Comparison of ENCODE assay signal across 25 mouse cellular contexts in the genomic region with DNA sequence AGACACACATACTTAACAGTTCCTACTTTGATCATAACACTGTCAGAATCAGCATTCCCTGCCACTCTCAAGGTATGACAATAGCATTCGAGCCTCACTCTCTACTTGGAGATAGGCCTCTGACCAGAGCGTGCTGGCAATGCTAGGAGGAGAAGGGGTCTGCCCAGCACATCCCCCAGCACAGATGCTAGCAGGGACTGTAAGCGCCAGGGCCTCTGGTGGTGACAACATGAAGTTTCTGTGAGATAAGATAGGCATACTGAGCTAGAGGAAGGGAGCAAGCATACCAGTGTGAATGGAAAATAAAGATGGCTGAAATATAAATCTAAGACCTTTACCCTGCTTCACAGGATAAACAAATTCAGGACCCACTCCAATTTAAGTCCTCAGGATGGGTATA. TPM values are rescaled to one million over a fixed set of nuclear protein-coding genes. Genes with fewer than 3 reads are reported as not detected.
A peak's percentile ranks its signal among the peaks of the same experiment; 100 is the strongest.
DNase-seq lines count a peak whose midpoint lies in the region; ATAC-seq and TF ChIP-seq lines count a peak whose summit lies in the region.
"Had no signal": no experiment of that assay in that cellular context is flagged by ENCODE, and none has a peak within 500 bp of the region (broad histone marks: within the 10 kb centered on the region; RNA-seq: fewer than 3 reads in every experiment).

No protein-coding gene starts in this region.

- H3K79me2 ChIP-seq in heart, adult 2 months (replicated peaks; ENCODE audit: control insufficient read depth, insufficient read depth, low read length), result no peaks in the 10 kb centered on the region

- H3K36me3 ChIP-seq in heart, embryonic 14.5 days (ENCODE audit: control insufficient read depth, insufficient read depth, low read length), result peaks cover 45% of the 10 kb centered on the region
- no peaks in the 10 kb centered on the region; the same call in 1 of the 2 replicates for H3K36me3 ChIP-seq in heart, adult 2 months (ENCODE audit: control insufficient read depth, insufficient read depth, low read length)
- H3K36me3 ChIP-seq in liver, embryonic 14.5 days (replicated peaks; ENCODE audit: control insufficient read depth, insufficient read depth, low read depth), result peaks cover 26% of the 10 kb centered on the region
- peaks cover 37% of the 10 kb centered on the region for H3K36me3 ChIP-seq in midbrain, embryonic 13.5 days

- H3K4me1 ChIP-seq in heart, embryonic 14.5 days (ENCODE audit: control insufficient read depth in 2 of 2, insufficient read depth in 2 of 2, low read length in 2 of 2), result peaks cover 3 to 18% of the 10 kb centered on the region in 2 experiments
- H3K4me1 ChIP-seq in heart, adult 2 months (ENCODE audit: control insufficient read depth, insufficient read depth, low read length), result no peaks in the 10 kb centered on the region
- H3K4me1 ChIP-seq in liver, embryonic 14.5 days (replicated peaks; ENCODE audit: control insufficient read depth in 2 of 2, insufficient read depth in 2 of 2, low read length in 1 of 2), result peaks cover 17 to 19% of the 10 kb centered on the region in 2 experiments
- H3K4me1 ChIP-seq in midbrain, embryonic 13.5 days (replicated peaks), result no peaks in the 10 kb centered on the region
- H3K4me1 ChIP-seq: embryonic facial prominence, embryonic 12.5 days; limb, embryonic 12.5 days; neural tube, embryonic 12.5 days had no signal

- TF ChIP-seq POLR2A in heart, adult 2 months (IDR thresholded peaks at IDR 0.05; ENCODE audit: insufficient read depth, low read depth, low read length), result no peak

- peak overlapping the region; percentile 40 to 42; a peak in 3 of 4 replicates for H3K27ac ChIP-seq in heart, embryonic 14.5 days (replicated peaks in 1 of 2; ENCODE audit: control insufficient read depth in 1 of 2, insufficient read depth in 1 of 2, low read depth in 2 of 2, low read length in 2 of 2)
- H3K27ac ChIP-seq in heart, adult 2 months, result no peak overlapping the region
- peak overlapping the region; percentile 43 for H3K27ac ChIP-seq in liver, embryonic 14.5 days
- no peak overlapping the region for H3K27ac ChIP-seq in midbrain, embryonic 13.5 days
- H3K27ac ChIP-seq: embryonic facial prominence, embryonic 12.5 days; forebrain, embryonic 15.5 days; hindbrain, embryonic 14.5 days; kidney, postnatal 0 days; limb, embryonic 12.5 days; neural tube, embryonic 12.5 days had no signal

- ATAC-seq in heart, embryonic 14.5 days (ENCODE audit: insufficient number of reproducible peaks, insufficient read depth, low FRiP score, low read depth), result peak; percentile 82
- ATAC-seq in liver, embryonic 14.5 days (ENCODE audit: insufficient read depth), result peak; percentile 85
- no peak for ATAC-seq in midbrain, embryonic 13.5 days
- ATAC-seq: forebrain, embryonic 15.5 days had no signal

- H3K9ac ChIP-seq in heart, embryonic 14.5 days (ENCODE audit: low read length), result no peak overlapping the region
- no peak overlapping the region for H3K9ac ChIP-seq in heart, adult 2 months (ENCODE audit: low read depth, low read length)
- no peak overlapping the region for H3K9ac ChIP-seq in liver, embryonic 14.5 days (replicated peaks)
- H3K9ac ChIP-seq in midbrain, embryonic 13.5 days (replicated peaks), result no peak overlapping the region
- H3K9ac ChIP-seq: embryonic facial prominence, embryonic 12.5 days; forebrain, embryonic 15.5 days; hindbrain, embryonic 14.5 days; limb, embryonic 12.5 days; lung, embryonic 14.5 days; neural tube, embryonic 12.5 days had no signal

- intact Hi-C loops in heart, adult 2 months (cut with DNase I), result no loop called here

- H3K4me3 ChIP-seq in heart, embryonic 14.5 days (ENCODE audit: control insufficient read depth in 1 of 2, insufficient read depth in 1 of 2, low read depth in 1 of 2, low read length in 2 of 2), result no peak overlapping the region
- H3K4me3 ChIP-seq in heart, adult 2 months, result no peak overlapping the region
- no peak overlapping the region for H3K4me3 ChIP-seq in liver, embryonic 14.5 days (ENCODE audit: insufficient read depth in 1 of 2, low read depth in 2 of 2, low read length in 2 of 2)
- H3K4me3 ChIP-seq in midbrain, embryonic 13.5 days (replicated peaks), result no peak overlapping the region
- H3K4me3 ChIP-seq: embryonic facial prominence, embryonic 12.5 days; erythroblast, embryonic 14.5 days; forebrain, embryonic 15.5 days; limb, embryonic 12.5 days; neural tube, embryonic 12.5 days had no signal

- no peak for TF ChIP-seq EP300 in heart, adult 2 months (IDR thresholded peaks at IDR 0.05; ENCODE audit: insufficient read depth, low read depth, low read length)
- TF ChIP-seq EP300 in liver, embryonic 14.5 days (IDR thresholded peaks at IDR 0.05; ENCODE audit: low read depth), result peak; percentile 45; the same call in 1 of the 2 replicates

- no peaks in the 10 kb centered on the region for H3K27me3 ChIP-seq in heart, embryonic 14.5 days (ENCODE audit: control insufficient read depth, insufficient read depth, low read length)
- H3K27me3 ChIP-seq in heart, adult 2 months (ENCODE audit: control insufficient read depth, insufficient read depth, low read length), result no peaks in the 10 kb centered on the region
- no peaks in the 10 kb centered on the region for H3K27me3 ChIP-seq in liver, embryonic 14.5 days (ENCODE audit: control insufficient read depth, insufficient read depth, low read length)
- H3K27me3 ChIP-seq in midbrain, embryonic 13.5 days, result no peaks in the 10 kb centered on the region
- H3K27me3 ChIP-seq: embryonic facial prominence, embryonic 12.5 days; forebrain, embryonic 15.5 days; limb, embryonic 12.5 days; neural tube, embryonic 12.5 days had no signal

- no peak for TF ChIP-seq CTCF in heart, adult 2 months (IDR thresholded peaks at IDR 0.05)
- TF ChIP-seq CTCF in liver, embryonic 14.5 days (IDR thresholded peaks at IDR 0.05; ENCODE audit: low read depth), result peak; percentile 65

- no peak overlapping the region for H3K4me2 ChIP-seq in heart, embryonic 14.5 days (ENCODE audit: low read length)
- H3K4me2 ChIP-seq in liver, embryonic 14.5 days (ENCODE audit: low read depth), result peak overlapping the region; percentile 37
- no peak overlapping the region for H3K4me2 ChIP-seq in midbrain, embryonic 13.5 days (replicated peaks)
- H3K4me2 ChIP-seq: embryonic facial prominence, embryonic 12.5 days; forebrain, embryonic 15.5 days; hindbrain, embryonic 14.5 days; limb, embryonic 12.5 days; lung, embryonic 14.5 days; midbrain, embryonic 11.5 days; neural tube, embryonic 12.5 days had no signal

- no peak for DNase-seq in heart, adult 2 months
- peak; percentile 35 for DNase-seq in testis, postnatal 10 days (ENCODE audit: low spot score)
- no peak for DNase-seq in testis, postnatal 14 days (ENCODE audit: low spot score)
- no peak for DNase-seq in liver, embryonic 14.5 days (ENCODE audit: low read depth in 3 of 3, low spot score in 3 of 3)
- DNase-seq in kidney, postnatal 10 days, result no peak
- DNase-seq: cerebellum, adult 9-11 months; kidney, adult 18-20 months; lung, embryonic 14.5 days; lung, postnatal 36 days; right cerebral cortex, adult 18-20 months; thymus, postnatal 36 days had no signal

- WGBS in heart, embryonic 14.5 days, result 7% methylated on average over 3 of the region's 3 CpGs
- WGBS in heart, adult 2 months, result 49% methylated on average over 3 of the region's 3 CpGs
- 16% methylated on average over 3 of the region's 3 CpGs for WGBS in liver, embryonic 14.5 days (ENCODE audit: insufficient replicate concordance)
- WGBS in midbrain, embryonic 13.5 days, result 93% methylated on average over 3 of the region's 3 CpGs

- no peaks in the 10 kb centered on the region for H3K9me3 ChIP-seq in heart, embryonic 14.5 days (ENCODE audit: control insufficient read depth, low read length)
- H3K9me3 ChIP-seq in liver, embryonic 14.5 days (ENCODE audit: control insufficient read depth, low read length), result no peaks in the 10 kb centered on the region
- H3K9me3 ChIP-seq in midbrain, embryonic 13.5 days, result no peaks in the 10 kb centered on the region
- H3K9me3 ChIP-seq: embryonic facial prominence, embryonic 12.5 days; forebrain, embryonic 15.5 days; limb, embryonic 12.5 days; neural tube, embryonic 12.5 days had no signal

RNA-seq across cellular contexts. Expression of a gene that starts 12.7 kb away (rescaled TPM):
- 0.59 and 0.73 TPM in 2 replicates for polyA plus RNA-seq in heart, embryonic 14.5 days (2014; fragmentation: Nextera tagmentation; extraction: Ambion mirVana)
- under 1 TPM in 1 of 2 experiments, not detected in 1; 0.11 TPM for total RNA-seq in heart, adult 2 months (2021)
- polyA plus RNA-seq in heart, adult 2 months (2012; rRNA removed), result not detected in 2 replicates
- polyA plus RNA-seq in liver, embryonic 14.5 days (2012; rRNA removed), result 0.60 and 1.4 TPM in 2 replicates
- 1.8 and 2.5 TPM in 2 replicates for polyA plus RNA-seq in liver, embryonic 14.5 days (2014; fragmentation: Nextera tagmentation; extraction: Ambion mirVana)
- polyA plus RNA-seq in midbrain, embryonic 13.5 days (2015; fragmentation: Nextera tagmentation; extraction: Ambion mirVana), result 0.43 and 0.48 TPM in 2 replicates
- total RNA-seq: layer of hippocampus, adult 18-20 months; layer of hippocampus, postnatal 25 days; left cerebral cortex, postnatal 10 days had no signal

RNA-seq across cellular contexts. Expression of a gene that starts 18.8 kb away (rescaled TPM):
- polyA plus RNA-seq in heart, embryonic 14.5 days (2014; fragmentation: Nextera tagmentation; extraction: Ambion mirVana), result 15.3 and 20.3 TPM in 2 replicates
- total RNA-seq in heart, adult 2 months (2021), result 1 to 10 TPM; 4.1 to 4.6 TPM
- polyA plus RNA-seq in heart, adult 2 months (2012; rRNA removed), result 25.9 and 26.3 TPM in 2 replicates
- polyA plus RNA-seq in liver, embryonic 14.5 days (2012; rRNA removed), result 40.9 and 49.6 TPM in 2 replicates
- polyA plus RNA-seq in liver, embryonic 14.5 days (2014; fragmentation: Nextera tagmentation; extraction: Ambion mirVana), result 34.3 and 37.8 TPM in 2 replicates
- polyA plus RNA-seq in midbrain, embryonic 13.5 days (2015; fragmentation: Nextera tagmentation; extraction: Ambion mirVana), result 53.6 and 54.5 TPM in 2 replicates

RNA-seq across cellular contexts. Expression of a gene that starts 40.7 kb away (rescaled TPM):
- polyA plus RNA-seq in heart, embryonic 14.5 days (2014; fragmentation: Nextera tagmentation; extraction: Ambion mirVana), result 71.4 and 74.0 TPM in 2 replicates
- total RNA-seq in heart, adult 2 months (2021), result 10 to 100 TPM; 16.5 to 18.1 TPM
- polyA plus RNA-seq in heart, adult 2 months (2012; rRNA removed), result 7.5 and 18.7 TPM in 2 replicates
- 18.4 and 28.7 TPM in 2 replicates for polyA plus RNA-seq in liver, embryonic 14.5 days (2012; rRNA removed)
- polyA plus RNA-seq in liver, embryonic 14.5 days (2014; fragmentation: Nextera tagmentation; extraction: Ambion mirVana), result 57.4 and 58.0 TPM in 2 replicates
- 148 and 152 TPM in 2 replicates for polyA plus RNA-seq in midbrain, embryonic 13.5 days (2015; fragmentation: Nextera tagmentation; extraction: Ambion mirVana)

RNA-seq across cellular contexts. Expression of a gene that starts 49.4 kb away (rescaled TPM):
- 0.24 TPM in 1 of 2 replicates, not detected in the other for polyA plus RNA-seq in heart, embryonic 14.5 days (2014; fragmentation: Nextera tagmentation; extraction: Ambion mirVana)
- total RNA-seq in heart, adult 2 months (2021), result not detected
- 0.04 TPM in 1 of 2 replicates, not detected in the other for polyA plus RNA-seq in heart, adult 2 months (2012; rRNA removed)
- polyA plus RNA-seq in liver, embryonic 14.5 days (2012; rRNA removed), result not detected in 2 replicates
- 0.04 TPM in 1 of 2 replicates, not detected in the other for polyA plus RNA-seq in liver, embryonic 14.5 days (2014; fragmentation: Nextera tagmentation; extraction: Ambion mirVana)
- polyA plus RNA-seq in midbrain, embryonic 13.5 days (2015; fragmentation: Nextera tagmentation; extraction: Ambion mirVana), result 2.0 and 2.1 TPM in 2 replicates
- polyA plus RNA-seq: erythroblast, embryonic 14.5 days; gonadal fat pad, adult 2 months; kidney, postnatal 0 days had no signal

Comparison
In these comparisons a context has a peak if more than half of its experiments do, and no peak if none do; other contexts are left out.
1. H3K27ac ChIP-seq: peak in heart, embryonic 14.5 days (2 of 2) and liver, embryonic 14.5 days (single experiment); none in heart, adult 2 months (single experiment) and midbrain, embryonic 13.5 days (single experiment).